Mouse (Mus musculus) hindbrain, postnatal 0 days (tissue): Measurements from ENCODE around the gene Prr3. TPM values are rescaled to one million over a fixed set of nuclear protein-coding genes. Genes with fewer than 3 reads are reported as not detected.
A peak's percentile ranks its signal among the peaks of the same experiment; 100 is the strongest.

Experiments used
- ATAC-seq: fragments of 200-750 bp; cut with Nextera tagmentation; 2 replicates; pipeline ENCODE4 v1.8.0; 2017; ENCODE audit warnings: mild to moderate bottlenecking, moderate TSS enrichment, moderate library complexity
- DNase-seq: peaks from one replicate; pipeline ENCODE4 v3.0.0-alpha.2; 2015; ENCODE audit warnings: low spot score
- H3K27ac ChIP-seq: fragments of 300-500 bp; sonication (generic); 2 replicates; pipeline ENCODE4 v1.5.1; 2014; ENCODE audit warnings: mild to moderate bottlenecking
- H3K27me3 ChIP-seq: fragments of 300-500 bp; sonication (generic); 2 replicates; pipeline ENCODE4 v1.6.1; 2014; ENCODE audit warnings: low read length, mixed read lengths; ENCODE audit not compliant: insufficient read depth
- H3K36me3 ChIP-seq: fragments of 300-500 bp; sonication (generic); 2 replicates; pipeline ENCODE4 v1.6.1; 2014; ENCODE audit warnings: low read length, mixed read lengths; ENCODE audit not compliant: insufficient read depth
- H3K4me1 ChIP-seq: fragments of 300-500 bp; sonication (generic); 2 replicates; pipeline ENCODE4 v1.6.1; 2014; ENCODE audit warnings: antibody characterized with exemption, low read length, mixed read lengths; ENCODE audit not compliant: insufficient read depth
- H3K4me2 ChIP-seq: fragments of 300-500 bp; sonication (generic); 2 replicates; pipeline ENCODE4 v1.6.1; 2014; ENCODE audit warnings: low read depth, mild to moderate bottlenecking, low read length, moderate library complexity, mixed read lengths
- H3K4me3 ChIP-seq: fragments of 300-500 bp; sonication (generic); 2 replicates; pipeline ENCODE4 v1.5.1; 2014; ENCODE audit warnings: low read length
- H3K9ac ChIP-seq: fragments of 300-500 bp; sonication (generic); replicated peaks from 2 replicates; pipeline ENCODE4 v1.6.1; 2014; ENCODE audit warnings: mild to moderate bottlenecking, low read length, moderate library complexity, mixed read lengths
- H3K9me3 ChIP-seq: fragments of 300-500 bp; sonication (generic); 2 replicates; pipeline ENCODE4 v1.6.1; 2016; ENCODE audit warnings: low read length, mixed read lengths
- CTCF ChIP-seq: IDR thresholded peaks from 2 replicates; pipeline ENCODE4 v1.5.1; 2016; ENCODE audit warnings: antibody characterized with exemption, control low read depth, low read depth
- WGBS: fragments of 180-500 bp; shearing (Covaris S2); extraction: QIAGEN DNeasy Blood & Tissue Kit; methylation state at CpG from one replicate; pipeline ENCODE4 v1.1.7; 2014; 5-methylcytosine and 5-hydroxymethylcytosine counted together
- polyA plus RNA-seq: library from polyadenylated mRNA; unstranded; fragments of >200 nt; fragmentation: Nextera tagmentation; extraction: Ambion mirVana; gene quantifications from 2 replicates; pipeline ENCODE4 v1.2.1, GENCODE M21; 2015
- total RNA-seq: library from RNA; depleted of rRNA; stranded (reverse); fragments of >200 nt; gene quantifications from 2 replicates; pipeline ENCODE4 v1.2.3, GENCODE M21; 2014

Prr3 gene
- total and polyA plus RNA-seq, 2 experiments from 2014 or later = 46.7 to 81.9 TPM

GRCm38 (mm10) chr17:36022922-36023321 is 42.9 kb upstream of the Prr3 start:
- DNase-seq (no peak), ATAC-seq (no peak)
- Histone ChIP-seq H3K9ac (no peak overlapping the region), H3K4me3 (no peak overlapping the region), H3K9me3 (no peaks in the 10 kb centered on the region), H3K4me2 (no peak overlapping the region), H3K4me1 (no peaks in the 10 kb centered on the region), H3K27me3 (no peaks in the 10 kb centered on the region), H3K36me3 (no peaks in the 10 kb centered on the region), H3K27ac (no peak overlapping the region)
- 90% methylated on average over 6 of the region's 6 CpGs for WGBS
- TF ChIP-seq CTCF = no peak

GRCm38 (mm10) chr17:36022098-36022497 is 42.1 kb upstream of the Prr3 start:
- no peak overlapping the region for H3K9ac ChIP-seq
- no peak overlapping the region for H3K4me2 ChIP-seq
- no peak overlapping the region for H3K4me3 ChIP-seq
- ATAC-seq (no peak), DNase-seq (no peak)
- no peak overlapping the region for H3K27ac ChIP-seq
- H3K4me1 ChIP-seq = no peaks in the 10 kb centered on the region
- 95% methylated on average over 9 of the region's 9 CpGs for WGBS
- TF ChIP-seq CTCF = no peak
- H3K9me3 ChIP-seq = no peaks in the 10 kb centered on the region
- no peaks in the 10 kb centered on the region for H3K36me3 ChIP-seq
- H3K27me3 ChIP-seq = no peaks in the 10 kb centered on the region

- H3K36me3 ChIP-seq = no peaks in the 10 kb centered on the region
- no peak for TF ChIP-seq CTCF
- no peak for ATAC-seq
- H3K27ac ChIP-seq = no peak overlapping the region
- H3K27me3 ChIP-seq = no peaks in the 10 kb centered on the region
- DNase-seq = no peak
- no peak overlapping the region for H3K4me2 ChIP-seq
- 93% methylated on average over 1 of the region's 1 CpGs for WGBS
- H3K4me1 ChIP-seq = no peaks in the 10 kb centered on the region
- no peak overlapping the region for H3K4me3 ChIP-seq
- no peaks in the 10 kb centered on the region for H3K9me3 ChIP-seq
- H3K9ac ChIP-seq = no peak overlapping the region
These were observed 41.3 kb upstream of the Prr3 start for GRCm38 (mm10) chr17:36021309-36021708.

- Histone ChIP-seq H3K9ac (no peak within 1 kb of the TSS), H3K4me3 (no peak within 1 kb of the TSS), H3K9me3 (no peaks in the 10 kb centered on the region), H3K27me3 (no peaks in the 10 kb centered on the region), H3K4me2 (0 out of 2 replicates have a peak within 1 kb of the TSS, but pooled peaks have one; percentile 23), H3K36me3 (no peaks in the 10 kb centered on the region), H3K4me1 (no peaks in the 10 kb centered on the region), H3K27ac (0 out of 2 replicates have a peak within 1 kb of the TSS, but pooled peaks have one; percentile 36)
- DNase-seq (peak; percentile 49), ATAC-seq (peak; percentile 65; the same call in 1 of the 2 replicates)
- WGBS = 43% methylated on average over 15 of the region's 15 CpGs
- TF ChIP-seq CTCF = peak; percentile 33; the same call in 1 of the 2 replicates
These were observed 40.4 kb upstream of the Prr3 start, which contains the start of gene H2-T24 for GRCm38 (mm10) chr17:36020191-36021073. H2-T24 (minus strand) TSS chr17:36020560.

GRCm38 (mm10) chr17:36019519-36019918 is 39.5 kb upstream of the Prr3 start:
- H3K9me3 ChIP-seq = no peaks in the 10 kb centered on the region

GRCm38 (mm10) chr17:36018979-36019378 is 38.9 kb upstream of the Prr3 start:
- Histone ChIP-seq H3K36me3 (peaks cover 4% of the 10 kb centered on the region; the same call in 1 of the 2 replicates), H3K9me3 (no peaks in the 10 kb centered on the region), H3K4me1 (no peaks in the 10 kb centered on the region), H3K27ac (no peak overlapping the region), H3K4me3 (no peak overlapping the region), H3K4me2 (no peak overlapping the region), H3K9ac (no peak overlapping the region), H3K27me3 (no peaks in the 10 kb centered on the region)
- 67% methylated on average over 2 of the region's 2 CpGs for WGBS
- ATAC-seq = no peak
- DNase-seq = no peak
- TF ChIP-seq CTCF = no peak

More at GRCm38 (mm10) chr17:36019519-36019918, 39.5 kb upstream of the Prr3 start:
- WGBS = 69% methylated on average over 3 of the region's 3 CpGs
- H3K4me1 ChIP-seq = no peaks in the 10 kb centered on the region
- no peaks in the 10 kb centered on the region for H3K27me3 ChIP-seq
- peaks cover 1% of the 10 kb centered on the region; the same call in 1 of the 2 replicates for H3K36me3 ChIP-seq
- TF ChIP-seq CTCF = no peak
- no peak for ATAC-seq
- no peak overlapping the region for H3K4me3 ChIP-seq
- H3K27ac ChIP-seq = no peak overlapping the region
- no peak for DNase-seq
- no peak overlapping the region for H3K9ac ChIP-seq
- H3K4me2 ChIP-seq = 0 out of 2 replicates have a peak overlapping the region, but pooled peaks have one; percentile 18
